Mouse (Mus musculus) midbrain, embryonic 15.5 days (tissue): ENCODE measurements at regions not wholly inside any gene's neighbourhood (a gene's known extent, or its start where the extent isn't known, plus 50 kb on each side); places are given as distances from the start of the nearest gene placed in this dataset.
A peak's percentile ranks its signal among the peaks of the same experiment; 100 is the strongest.

Experiments used
- ATAC-seq: fragments of 200-750 bp; cut with Nextera tagmentation; replicated peaks from 2 replicates; pipeline ENCODE4 v1.8.0; 2017; ENCODE audit warnings: moderate TSS enrichment
- H3K27ac ChIP-seq: fragments of 300-500 bp; sonication (generic); 2 replicates; pipeline ENCODE4 v1.5.1; 2015; ENCODE audit warnings: mild to moderate bottlenecking, inconsistent platforms
- H3K27me3 ChIP-seq: fragments of 300-500 bp; sonication (generic); replicated peaks from 2 replicates; pipeline ENCODE4 v1.6.1; 2015; ENCODE audit warnings: inconsistent platforms
- H3K36me3 ChIP-seq: fragments of 300-500 bp; sonication (generic); replicated peaks from 2 replicates; pipeline ENCODE4 v1.6.1; 2015; ENCODE audit warnings: inconsistent platforms
- H3K4me1 ChIP-seq: fragments of 300-500 bp; sonication (generic); 2 replicates; pipeline ENCODE4 v1.6.1; 2015; ENCODE audit warnings: inconsistent platforms
- H3K4me2 ChIP-seq: fragments of 300-500 bp; sonication (generic); 2 replicates; pipeline ENCODE4 v1.6.1; 2015; ENCODE audit warnings: inconsistent platforms, mild to moderate bottlenecking, moderate library complexity
- H3K4me3 ChIP-seq: fragments of 300-500 bp; sonication (generic); 2 replicates; pipeline ENCODE4 v1.5.1; 2015; ENCODE audit warnings: mild to moderate bottlenecking, inconsistent platforms
- H3K9ac ChIP-seq: fragments of 300-500 bp; sonication (generic); 2 replicates; pipeline ENCODE4 v1.6.1; 2015; ENCODE audit warnings: mild to moderate bottlenecking, inconsistent platforms
- H3K9me3 ChIP-seq: fragments of 300-500 bp; sonication (generic); 2 replicates; pipeline ENCODE4 v1.6.1; 2016; ENCODE audit warnings: inconsistent platforms
- whole genome bisulfite sequencing: fragments of 180-500 bp; shearing (Covaris S2); methylation state at CpG from one replicate; pipeline ENCODE4 v1.1.7; 2015; ENCODE audit warnings: mixed read lengths; 5-methylcytosine and 5-hydroxymethylcytosine counted together

DNA sequence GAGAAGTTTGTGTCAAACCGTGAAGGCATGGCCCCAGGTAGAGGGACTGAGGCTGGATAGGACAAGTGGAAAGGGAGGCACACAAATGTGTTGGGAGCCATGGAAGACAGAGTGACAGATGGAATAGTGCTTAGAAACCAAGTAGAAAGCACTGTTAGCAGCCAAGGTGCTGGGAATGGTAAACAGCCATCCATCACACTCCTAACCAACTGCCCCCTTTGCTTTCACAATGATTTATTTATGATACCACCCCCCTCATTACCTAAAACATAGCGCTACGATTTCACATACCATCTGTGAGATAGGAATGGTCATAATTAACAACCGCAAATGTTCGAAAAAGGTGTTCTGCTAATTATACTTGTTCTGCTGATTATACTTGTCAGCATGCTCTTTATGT, 209.6 kb upstream of the Nbea start:
- 91% methylated on average over 5 of the region's 5 CpGs for WGBS
- no peak overlapping the region for H3K4me3 ChIP-seq
- H3K27me3 ChIP-seq: no peaks in the 10 kb centered on the region
- H3K4me2 ChIP-seq: no peak overlapping the region
- H3K27ac ChIP-seq: no peak overlapping the region
- H3K9ac ChIP-seq: no peak overlapping the region
- no peak for ATAC-seq
- no peaks in the 10 kb centered on the region for H3K9me3 ChIP-seq
- H3K4me1 ChIP-seq: no peaks in the 10 kb centered on the region
- H3K36me3 ChIP-seq: no peaks in the 10 kb centered on the region

DNA sequence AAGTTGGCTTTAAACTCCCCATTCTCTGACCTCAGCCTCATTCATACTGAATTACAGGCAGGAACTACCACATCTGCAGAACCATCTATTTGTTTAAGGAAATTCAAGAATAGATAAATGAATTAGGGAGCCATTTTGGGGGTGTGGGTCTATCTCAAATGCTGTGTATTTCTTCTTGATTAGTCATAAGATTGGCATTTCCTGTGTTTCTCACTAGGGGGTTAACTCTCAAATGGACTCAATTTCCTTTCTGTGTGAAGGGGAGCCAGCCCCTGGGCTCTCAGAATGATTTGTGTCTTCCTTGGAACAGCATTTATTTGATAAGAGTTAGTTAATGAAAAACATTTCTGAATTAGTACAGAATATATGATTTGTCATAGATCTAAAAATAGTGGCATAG, 196.8 kb upstream of the Nbea start:
- H3K4me3 ChIP-seq: no peak overlapping the region
- H3K4me1 ChIP-seq: no peaks in the 10 kb centered on the region
- H3K27me3 ChIP-seq: no peaks in the 10 kb centered on the region
- no peak for ATAC-seq
- H3K9me3 ChIP-seq: no peaks in the 10 kb centered on the region
- no peaks in the 10 kb centered on the region for H3K36me3 ChIP-seq
- no peak overlapping the region for H3K9ac ChIP-seq
- no peak overlapping the region for H3K4me2 ChIP-seq
- H3K27ac ChIP-seq: no peak overlapping the region

DNA sequence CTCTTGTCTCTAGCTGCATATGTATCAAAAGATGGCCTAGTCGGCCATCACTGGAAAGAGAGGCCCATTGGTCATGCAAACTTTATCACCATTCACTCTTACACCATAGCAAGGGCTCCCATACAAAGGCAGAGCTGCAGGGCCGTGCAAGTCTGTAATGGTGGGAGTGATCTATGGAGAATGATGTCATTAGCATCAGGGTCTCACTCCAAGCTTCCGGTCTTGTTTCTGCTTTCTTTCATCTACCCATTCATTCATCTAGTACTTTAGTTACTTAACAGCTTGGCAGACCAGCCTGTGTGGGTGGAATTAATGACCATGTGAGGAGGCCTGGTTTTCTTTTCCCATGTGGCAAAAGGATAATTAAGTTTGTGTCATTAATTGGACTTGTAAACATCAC, 196.0 kb upstream of the Nbea start:
- H3K9me3 ChIP-seq: no peaks in the 10 kb centered on the region
- H3K27me3 ChIP-seq: no peaks in the 10 kb centered on the region
- 76% methylated on average over 3 of the region's 3 CpGs for WGBS
- no peak overlapping the region for H3K9ac ChIP-seq
- no peak overlapping the region for H3K4me2 ChIP-seq
- no peak for ATAC-seq
- H3K4me1 ChIP-seq: no peaks in the 10 kb centered on the region
- no peaks in the 10 kb centered on the region for H3K36me3 ChIP-seq
- no peak overlapping the region for H3K4me3 ChIP-seq
- H3K27ac ChIP-seq: no peak overlapping the region

DNA sequence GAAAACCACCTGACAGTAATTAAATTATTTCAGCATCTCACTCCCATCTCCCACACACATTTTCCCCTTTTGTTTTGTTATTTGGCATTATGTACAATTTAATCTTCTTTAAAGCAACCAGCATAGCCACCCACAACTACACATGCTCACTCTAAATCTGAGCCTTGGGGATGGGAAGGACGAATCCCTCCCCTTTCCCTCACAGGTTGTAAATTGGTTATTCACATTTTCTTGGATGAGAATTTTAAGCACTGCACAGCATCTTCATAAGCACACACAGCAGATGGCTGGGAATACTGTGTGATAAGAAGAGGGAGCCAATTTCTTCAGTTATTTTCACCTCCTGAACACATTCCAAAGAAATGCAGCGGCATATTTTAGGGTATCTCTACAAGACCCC, 179.0 kb upstream of the Nbea start:
- WGBS: 77% methylated on average over 2 of the region's 2 CpGs
- no peaks in the 10 kb centered on the region for H3K4me1 ChIP-seq
- H3K9ac ChIP-seq: no peak overlapping the region
- no peaks in the 10 kb centered on the region for H3K27me3 ChIP-seq
- no peak overlapping the region for H3K4me2 ChIP-seq
- H3K9me3 ChIP-seq: no peaks in the 10 kb centered on the region
- H3K4me3 ChIP-seq: no peak overlapping the region
- no peak overlapping the region for H3K27ac ChIP-seq
- no peak for ATAC-seq
- H3K36me3 ChIP-seq: no peaks in the 10 kb centered on the region

DNA sequence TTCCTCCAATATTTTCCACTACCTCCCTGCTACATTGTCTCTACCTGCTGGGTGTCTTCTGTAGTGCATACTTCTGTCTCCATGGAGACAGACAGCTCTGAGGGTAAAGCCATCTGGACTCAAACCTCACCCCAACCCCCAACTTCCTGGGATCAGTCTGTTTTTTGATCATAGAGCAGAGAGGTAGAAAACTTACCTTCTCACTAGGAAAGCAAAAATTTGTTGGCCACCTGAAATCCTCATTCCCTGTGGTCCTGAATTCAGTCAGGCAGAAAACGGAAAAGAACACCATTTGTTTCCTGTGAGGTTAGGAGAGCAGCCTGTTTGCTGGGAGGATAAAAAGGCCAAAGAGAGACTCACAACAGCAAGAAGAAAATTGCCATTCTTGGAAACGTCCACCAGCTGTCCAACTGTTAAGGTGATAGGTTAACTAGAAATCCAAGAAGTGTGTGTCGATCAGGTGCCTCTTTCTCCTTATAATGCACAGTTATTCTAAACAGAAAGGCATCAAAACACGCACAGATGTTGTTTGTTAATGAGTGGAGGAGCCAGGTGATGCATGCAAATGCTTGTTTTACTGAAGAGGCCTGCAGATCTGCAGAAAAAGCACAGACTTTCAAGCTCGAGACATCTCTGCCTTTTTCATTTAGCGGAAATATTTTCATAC, 173.7 kb upstream of the Nbea start:
- ATAC-seq: peak; percentile 90
- WGBS: 42% methylated on average over 6 of the region's 6 CpGs
- H3K4me2 ChIP-seq: no peak overlapping the region
- no peaks in the 10 kb centered on the region for H3K9me3 ChIP-seq
- H3K4me1 ChIP-seq: peaks cover 6% of the 10 kb centered on the region
- peak overlapping the region; percentile 59 for H3K27ac ChIP-seq
- H3K4me3 ChIP-seq: no peak overlapping the region
- H3K27me3 ChIP-seq: no peaks in the 10 kb centered on the region
- no peak overlapping the region for H3K9ac ChIP-seq
- no peaks in the 10 kb centered on the region for H3K36me3 ChIP-seq

DNA sequence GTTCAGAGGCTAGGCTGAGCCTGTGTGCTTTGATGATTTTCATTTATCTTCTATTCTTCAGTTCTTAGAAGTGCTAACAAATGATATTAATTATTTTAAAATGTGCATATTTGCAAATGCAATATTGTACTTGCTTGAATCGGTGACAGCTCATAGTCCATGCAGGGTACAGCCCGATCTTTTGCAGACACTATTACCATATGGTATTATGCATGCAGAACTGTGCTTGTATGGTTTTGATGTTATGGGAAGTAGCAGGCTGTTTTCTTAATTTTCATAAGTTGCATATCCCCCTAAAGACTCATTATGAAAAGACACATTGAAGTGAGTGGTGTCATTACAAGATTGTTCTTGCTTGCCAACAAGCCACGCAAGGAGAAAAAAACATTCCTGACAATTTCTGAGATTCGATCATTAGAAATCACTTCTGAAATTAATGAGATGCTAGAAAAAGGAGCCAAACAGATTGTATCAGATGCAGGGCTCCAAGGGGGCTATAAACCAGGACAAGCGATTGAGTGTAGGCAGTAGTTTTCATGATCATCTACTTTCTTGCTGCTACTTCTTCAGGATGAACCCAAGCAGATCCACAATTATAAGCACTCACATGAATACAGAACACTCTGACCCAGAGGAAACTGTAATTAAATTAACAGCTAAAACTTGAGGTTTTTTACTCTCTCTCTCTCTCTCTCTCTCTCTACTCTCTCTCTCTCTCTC, 172.8 kb upstream of the Nbea start:
- 55% methylated on average over 5 of the region's 5 CpGs for WGBS
- Histone ChIP-seq H3K4me1 (peaks cover 6% of the 10 kb centered on the region), H3K27ac (no peak overlapping the region; the same call in 1 of the 2 replicates), H3K36me3 (no peaks in the 10 kb centered on the region), H3K4me3 (no peak overlapping the region), H3K9ac (no peak overlapping the region), H3K9me3 (no peaks in the 10 kb centered on the region), H3K27me3 (no peaks in the 10 kb centered on the region), H3K4me2 (no peak overlapping the region)
- peak; percentile 77 for ATAC-seq
